Mouse (Mus musculus) testis, adult 2 months (tissue): Measurements from ENCODE around the gene Flrt1.

Experiments
- CTCF ChIP-seq: fragments of 200-500 bp; IDR thresholded peaks from 2 replicates; pipeline ENCODE4 v1.5.1; 2012; ENCODE audit warnings: low read depth, mild to moderate bottlenecking, inconsistent platforms, low read length, moderate library complexity; ENCODE audit not compliant: control insufficient read depth, insufficient read depth, insufficient replicate concordance
- POLR2A ChIP-seq: fragments of 200-500 bp; IDR thresholded peaks from 2 replicates; pipeline ENCODE4 v1.6.1; 2012; ENCODE audit warnings: low read depth, mild to moderate bottlenecking, inconsistent platforms, low read length, moderate library complexity; ENCODE audit not compliant: control insufficient read depth

GRCm38 (mm10) chr19:7133436-7133835, 27.9 kb upstream of the Flrt1 start:
- TF ChIP-seq CTCF (no peak), POLR2A (no peak)
